Mouse (Mus musculus): ENCODE results near the gene Hcrt.
"Not testable (repeated sequence)": the region's sequence is repeated elsewhere in the genome, so short reads cannot be mapped to it uniquely, and the experiment has no call there.

Hcrt gene

GRCm38 (mm10) chr11:100762831-100763230, at the start of gene Hcrt:
Gene Hcrt, minus strand, starts transcription at chr11:100762931.
- no peak for DNase-seq (ENCODE audit: extremely low read depth, low read depth)

DNA sequence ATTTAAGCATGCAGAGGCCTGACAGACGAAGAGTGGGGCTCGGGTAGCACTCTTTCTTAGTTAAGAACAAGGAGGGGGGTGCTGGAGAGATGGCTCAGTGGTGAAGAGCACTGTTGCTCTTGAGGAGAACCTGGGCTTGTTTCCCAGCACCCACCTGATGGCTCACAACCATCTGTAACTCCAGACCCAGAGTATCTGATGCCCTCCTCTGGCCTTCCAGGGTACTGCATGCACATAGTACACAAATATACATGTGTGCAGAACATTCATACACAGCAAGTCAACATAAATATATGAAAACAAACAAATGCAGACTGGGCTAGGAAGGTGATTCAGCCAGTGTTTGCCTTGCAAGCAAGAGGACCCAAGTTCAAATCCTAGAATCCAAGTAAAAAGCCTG, 48.4 kb upstream of the Hcrt start:
- DNase-seq (ENCODE audit: extremely low read depth, low read depth): no peak

DNA sequence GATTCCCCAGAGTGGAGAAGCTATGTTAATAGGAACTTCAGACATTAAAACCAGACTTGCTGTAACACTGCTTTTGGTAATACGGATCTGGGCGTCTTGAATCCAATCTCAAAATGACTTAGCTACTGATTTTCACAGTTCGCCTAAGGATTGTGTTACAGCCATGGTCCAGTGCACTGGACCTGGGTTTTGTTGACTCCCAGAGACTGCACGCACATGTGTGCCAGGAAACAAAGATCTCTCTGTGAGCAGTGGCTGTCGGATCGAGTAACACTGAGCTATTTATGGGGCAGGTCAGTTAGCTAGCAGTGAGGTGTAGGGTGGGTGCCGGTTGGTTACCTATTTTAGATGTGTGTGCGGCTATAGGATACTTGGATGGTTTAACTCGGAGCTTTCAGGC, 47.8 kb upstream of the Hcrt start:
- DNase-seq (ENCODE audit: extremely low read depth, low read depth): no peak

DNA sequence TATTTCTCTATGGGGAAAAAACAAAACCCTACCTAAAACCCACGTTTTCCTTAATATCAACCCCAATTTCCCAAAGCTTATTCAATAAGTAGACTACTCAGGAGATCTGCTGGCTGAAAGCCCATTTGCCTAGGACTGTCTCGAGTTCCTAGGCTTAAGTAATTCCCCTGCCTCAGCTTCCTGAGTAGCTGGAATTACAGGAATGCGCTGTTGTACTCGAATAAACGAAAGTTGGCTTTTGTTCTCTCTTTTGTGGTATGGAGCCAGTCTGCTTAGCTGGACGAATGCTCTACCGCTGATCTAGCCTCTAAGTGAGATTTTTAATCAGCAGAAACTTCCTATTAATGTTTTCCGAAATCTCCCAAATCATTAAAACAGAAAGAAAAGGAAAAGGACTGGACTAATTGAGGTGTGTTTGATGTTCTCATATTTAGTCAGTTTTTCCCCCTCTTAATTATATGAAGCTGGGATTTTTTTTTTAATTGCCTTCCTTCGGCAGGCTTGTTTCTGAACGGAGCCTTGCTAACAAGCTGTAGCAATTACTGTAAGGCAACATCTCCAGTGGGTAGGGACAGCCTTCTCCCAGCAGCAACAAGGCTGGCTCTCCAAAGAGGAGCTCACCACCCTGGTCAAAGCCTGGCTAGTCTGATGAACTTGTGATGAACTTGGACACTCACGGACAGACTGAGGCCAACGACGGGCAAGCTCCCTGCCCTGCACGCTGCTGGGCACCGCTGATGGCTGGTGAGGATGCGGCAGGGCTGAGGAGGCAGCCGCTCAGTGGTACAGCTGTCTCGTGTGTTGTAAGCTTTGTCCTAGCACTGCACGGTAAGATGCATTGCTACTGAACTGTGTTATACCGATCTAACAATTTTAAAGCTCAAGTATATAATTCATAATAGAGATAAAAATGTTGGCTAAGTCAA, 43.9 kb upstream of the Hcrt start:
- DNase-seq (ENCODE audit: extremely low read depth, low read depth): no peak

DNA sequence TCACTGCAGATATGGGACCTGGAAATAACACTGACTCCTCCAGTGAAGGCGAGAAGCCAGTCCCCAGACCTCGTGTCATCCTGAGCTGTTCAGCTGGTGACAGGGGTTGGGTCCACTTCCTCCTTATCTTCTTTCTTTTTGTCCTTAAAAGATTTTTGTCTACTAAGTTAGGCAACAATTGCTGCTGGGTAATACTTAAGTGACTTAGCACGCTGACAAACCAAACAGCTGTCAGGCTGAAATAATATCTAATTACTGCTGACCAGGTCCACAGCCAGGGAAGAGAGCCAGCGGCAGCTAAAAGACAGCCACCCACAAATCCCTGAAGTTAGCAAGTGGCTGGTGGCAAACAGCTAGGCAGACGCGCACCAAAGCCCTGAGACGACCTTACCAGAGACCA, 42.8 kb upstream of the Hcrt start:
- DNase-seq (ENCODE audit: extremely low read depth, low read depth): no peak

DNA sequence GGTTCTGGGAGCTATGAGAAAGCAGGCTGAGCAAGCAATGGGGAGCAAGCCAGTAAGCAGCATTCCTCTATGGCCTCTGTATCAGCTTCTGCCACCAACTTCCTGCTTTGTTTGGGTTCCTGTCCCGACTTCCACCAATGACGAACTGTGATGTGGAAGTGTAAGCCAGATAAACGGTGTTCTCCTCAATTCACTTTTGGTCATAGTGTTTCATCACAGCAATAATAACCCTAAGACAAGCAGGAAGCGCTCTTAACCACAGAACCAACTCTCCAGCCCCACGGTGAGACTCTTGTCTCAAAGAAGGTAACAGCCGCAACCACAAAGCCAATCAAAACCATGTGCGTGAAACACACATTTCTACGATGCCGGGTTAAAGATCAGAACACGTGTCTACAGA, 41.7 kb upstream of the Hcrt start:
- no peak for DNase-seq (ENCODE audit: extremely low read depth, low read depth)

- DNase-seq (ENCODE audit: extremely low read depth, low read depth): no peak
These were observed 36.7 kb upstream of the Hcrt start for GRCm38 (mm10) chr11:100799426-100799825.

GRCm38 (mm10) chr11:100796585-100796984, 33.9 kb upstream of the Hcrt start:
- DNase-seq (ENCODE audit: extremely low read depth, low read depth): no peak

GRCm38 (mm10) chr11:100795386-100795785, 32.7 kb upstream of the Hcrt start:
- no peak for DNase-seq (ENCODE audit: extremely low read depth, low read depth)

GRCm38 (mm10) chr11:100791457-100792049, 28.8 kb upstream of the Hcrt start:
- DNase-seq (ENCODE audit: extremely low read depth, low read depth): no peak

DNA sequence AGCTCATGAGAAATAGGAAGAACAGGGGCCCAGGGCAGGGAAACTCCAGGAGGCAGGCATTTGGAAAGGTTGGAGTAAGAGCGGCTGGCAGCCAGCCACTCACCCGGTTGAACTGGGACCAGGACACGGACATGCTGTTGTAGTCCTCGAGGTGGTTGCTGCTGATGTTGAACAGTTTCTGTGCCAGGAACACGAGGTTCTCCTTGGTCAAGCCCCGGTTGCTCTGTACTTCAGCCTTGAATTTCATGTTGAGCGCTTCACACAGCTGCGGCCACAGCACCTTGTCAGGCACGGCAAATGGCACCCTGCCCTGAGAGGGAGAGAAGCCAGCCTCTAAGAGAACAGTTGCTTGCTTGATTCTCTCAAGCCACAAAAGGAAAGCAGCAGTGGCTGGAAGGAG, 27.9 kb upstream of the Hcrt start:
- not testable (repeated sequence) for DNase-seq (ENCODE audit: extremely low read depth, low read depth)

DNA sequence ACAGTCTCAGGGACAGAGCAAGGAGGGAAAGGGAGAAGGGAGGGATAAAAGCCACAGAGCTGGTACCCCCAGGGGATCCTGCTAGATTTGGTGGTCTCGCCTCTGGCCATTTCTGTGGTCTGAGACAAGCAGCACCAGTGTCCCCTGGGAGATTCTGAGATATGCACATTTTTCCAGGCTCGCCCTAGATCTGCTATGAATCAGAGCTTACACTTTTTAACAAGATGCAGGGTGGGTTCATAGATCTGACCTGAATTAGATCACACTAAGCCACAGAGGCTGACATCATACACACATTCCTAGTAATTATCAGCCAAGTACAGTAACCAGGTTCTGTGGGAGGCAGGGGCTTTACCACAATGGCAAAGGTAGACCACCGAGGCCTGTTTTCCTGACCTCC, 27.0 kb upstream of the Hcrt start:
- no peak for DNase-seq (ENCODE audit: extremely low read depth, low read depth)

GRCm38 (mm10) chr11:100785774-100786173, 23.0 kb upstream of the Hcrt start:
- DNase-seq (ENCODE audit: extremely low read depth, low read depth): no peak

DNA sequence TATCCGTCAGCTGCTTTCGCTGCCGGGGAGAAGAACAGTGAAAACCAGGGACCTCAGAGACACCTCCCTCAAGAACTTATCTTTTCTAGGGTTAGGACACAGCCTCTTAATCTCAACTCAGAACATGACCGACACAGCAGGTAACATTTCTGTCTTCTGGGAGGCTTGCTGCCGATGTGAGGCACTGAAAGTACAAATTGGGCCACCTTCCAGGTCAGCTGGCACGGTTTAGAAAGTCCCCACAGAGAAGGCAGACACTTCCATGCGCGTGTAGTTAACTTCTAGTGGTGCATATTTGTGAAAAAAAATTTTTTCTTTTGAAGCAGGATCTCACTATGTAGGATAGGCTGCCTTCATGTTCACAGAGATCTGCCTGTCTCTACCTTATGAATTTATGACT, 21.6 kb upstream of the Hcrt start:
- no peak for DNase-seq (ENCODE audit: extremely low read depth, low read depth)

- DNase-seq (ENCODE audit: extremely low read depth, low read depth): no peak
These were observed 19.8 kb upstream of the Hcrt start for GRCm38 (mm10) chr11:100782568-100782967.

- DNase-seq (ENCODE audit: extremely low read depth, low read depth): no peak
These were observed 19.2 kb upstream of the Hcrt start for GRCm38 (mm10) chr11:100781763-100782475.

DNA sequence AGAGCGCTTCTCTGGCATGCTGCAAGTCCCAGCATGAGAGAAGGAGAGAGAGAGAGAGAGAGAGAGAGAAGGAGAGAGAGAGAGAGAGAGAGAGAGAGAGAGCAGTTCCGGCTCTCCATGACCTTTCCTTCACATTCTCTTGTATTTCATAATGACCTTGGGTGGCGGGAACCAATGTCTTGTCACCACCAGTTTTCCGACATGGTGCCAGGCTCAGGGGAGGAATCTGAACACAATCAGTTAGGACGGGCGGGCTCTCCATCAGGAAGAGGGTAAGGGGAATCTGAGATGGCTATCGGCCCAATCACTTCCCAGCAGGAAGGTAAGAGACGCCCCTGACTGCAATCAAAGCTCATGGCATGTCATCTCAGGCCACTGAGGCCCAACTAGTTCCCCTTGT, 17.5 kb upstream of the Hcrt start:
- DNase-seq (ENCODE audit: extremely low read depth, low read depth): no peak

DNA sequence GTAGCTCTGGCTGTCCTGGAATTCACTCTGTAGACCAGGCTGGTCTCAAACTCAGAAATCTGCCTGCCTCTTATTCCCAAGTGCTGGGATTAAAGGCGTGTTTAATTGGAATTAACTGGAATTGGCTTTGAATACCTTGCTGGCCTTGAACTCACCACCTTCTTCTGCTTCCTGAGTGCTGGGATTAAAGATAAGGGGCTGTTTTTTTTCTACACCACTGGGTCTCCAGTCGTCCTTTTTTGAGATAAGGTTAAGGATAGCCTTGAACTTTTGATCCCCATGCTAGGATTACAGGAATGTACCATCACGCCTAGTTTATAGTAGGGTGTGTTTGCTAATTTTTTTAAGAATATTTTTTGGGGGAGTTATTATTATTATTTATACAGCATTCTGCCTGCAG, 15.3 kb upstream of the Hcrt start:
- no peak for DNase-seq (ENCODE audit: extremely low read depth, low read depth)

DNA sequence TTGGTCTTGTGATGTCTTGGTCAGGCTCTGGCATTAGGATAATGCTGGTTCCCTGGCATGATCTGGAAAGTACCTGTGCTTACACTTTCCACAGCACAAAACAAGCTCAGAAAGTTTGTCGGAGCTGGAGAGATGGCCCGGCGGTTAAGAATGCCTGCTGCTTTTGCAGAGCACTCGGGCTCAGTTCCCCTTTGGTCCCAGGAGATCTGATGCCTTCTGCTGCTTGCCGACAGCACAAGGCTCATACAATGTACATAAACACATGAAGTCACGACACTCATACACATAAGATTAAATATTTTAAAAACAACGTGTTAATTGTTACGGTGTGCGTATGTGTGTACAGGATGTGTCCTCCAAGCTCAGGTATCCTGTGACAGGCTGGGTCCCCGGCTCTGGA, 13.2 kb upstream of the Hcrt start:
- no peak for DNase-seq (ENCODE audit: extremely low read depth, low read depth)

- no peak for DNase-seq (ENCODE audit: extremely low read depth, low read depth)
These were observed 11.5 kb upstream of the Hcrt start for GRCm38 (mm10) chr11:100774261-100774660.

GRCm38 (mm10) chr11:100770646-100771408, 8.1 kb upstream of the Hcrt start, which contains the start of gene Ghdc:
Gene Ghdc, minus strand, starts transcription at chr11:100770957.
- DNase-seq (ENCODE audit: extremely low read depth, low read depth): peak; percentile 62

Data from MEL-GATA-1-ER (cell line).